Mouse (Mus musculus): ENCODE measurements around the gene Slc7a8.
A peak's percentile ranks its signal among the peaks of the same experiment; 100 is the strongest.

Slc7a8 gene

DNA sequence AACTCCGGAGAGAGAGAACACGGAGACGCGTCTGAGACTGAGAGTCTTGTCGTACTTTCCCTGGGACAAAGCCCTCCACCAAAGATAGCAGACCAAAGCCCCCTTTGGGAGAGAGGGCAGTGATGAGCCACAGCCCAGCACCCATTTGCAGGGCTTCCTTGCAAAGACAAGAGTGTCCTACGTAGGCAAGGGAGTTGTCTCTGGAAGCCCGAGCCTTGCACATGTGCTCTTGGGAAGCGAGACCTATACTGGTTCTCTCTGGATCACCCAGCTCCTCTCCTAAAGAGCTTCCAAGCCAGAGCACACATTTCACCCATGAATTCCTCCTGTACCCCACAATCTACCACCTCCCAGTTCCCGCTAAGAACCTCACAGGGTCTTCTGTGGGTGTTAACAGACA is 1.7 kb downstream of the Slc7a8 start:
- peak in 1 of 2 experiments; percentile 48 for DNase-seq

DNA sequence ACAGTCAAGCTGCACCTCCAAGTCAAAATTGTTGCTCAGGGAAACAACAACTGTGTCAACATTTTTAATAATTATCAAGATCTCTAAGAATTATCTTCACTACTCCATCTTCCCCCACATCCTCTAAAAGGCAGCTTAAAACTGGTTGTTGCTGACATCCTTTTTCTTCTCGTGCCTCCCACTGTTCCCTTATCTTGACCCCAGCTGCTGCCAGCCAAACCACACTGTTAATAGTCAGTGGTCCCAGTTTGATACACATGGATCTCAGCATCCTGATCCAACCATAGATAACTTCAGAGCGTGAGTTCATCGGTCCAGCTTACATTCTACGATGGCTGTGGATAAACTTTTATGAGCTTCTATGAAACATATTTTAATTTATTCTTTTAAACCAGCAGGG is 3.9 kb downstream of the Slc7a8 start:
- no peak for DNase-seq

DNA sequence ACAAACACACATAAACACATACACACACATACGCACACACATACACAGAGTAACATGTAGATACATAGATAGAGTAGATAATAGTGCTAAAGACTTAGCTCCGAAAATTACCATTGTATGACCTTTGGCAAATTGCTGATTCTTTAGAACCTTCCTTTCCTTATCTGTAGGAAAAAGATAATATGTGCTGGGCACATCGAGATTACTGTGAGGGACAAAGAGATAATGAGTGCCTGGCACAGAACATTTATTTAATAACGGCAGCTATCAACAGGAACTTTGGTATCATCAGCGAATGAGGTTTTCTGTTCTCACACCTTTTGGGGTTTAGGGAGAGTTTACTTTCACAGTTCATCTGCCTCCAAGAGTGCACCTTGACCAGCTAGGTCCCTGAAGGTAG is 5.0 kb downstream of the Slc7a8 start:
- DNase-seq, result no peak

DNA sequence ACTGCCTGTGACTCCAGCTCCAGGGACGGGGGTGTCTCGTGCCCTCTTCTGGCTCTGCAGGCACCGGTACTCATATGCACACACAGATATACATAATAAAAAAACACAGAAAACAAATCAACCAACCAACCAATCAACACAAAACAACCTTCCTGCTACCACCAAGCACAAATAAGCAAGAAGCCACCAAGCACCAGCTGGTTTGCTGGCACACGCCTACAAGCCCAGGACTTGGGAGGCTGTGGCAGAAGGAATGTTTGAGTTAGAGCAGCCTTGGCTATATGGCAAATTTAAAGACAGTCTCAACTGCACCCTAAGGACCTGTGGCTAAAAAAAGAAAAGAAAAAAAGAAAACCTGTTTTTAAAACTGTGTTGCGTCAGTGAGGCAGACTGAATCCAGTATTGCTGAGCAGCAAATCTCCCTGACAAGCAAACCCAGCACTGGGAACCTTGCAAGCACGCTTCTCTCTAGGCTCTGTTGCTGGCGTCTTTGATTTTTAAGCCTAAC is 6.2 kb downstream of the Slc7a8 start:
- peak; percentile 58 to 74 for DNase-seq

DNA sequence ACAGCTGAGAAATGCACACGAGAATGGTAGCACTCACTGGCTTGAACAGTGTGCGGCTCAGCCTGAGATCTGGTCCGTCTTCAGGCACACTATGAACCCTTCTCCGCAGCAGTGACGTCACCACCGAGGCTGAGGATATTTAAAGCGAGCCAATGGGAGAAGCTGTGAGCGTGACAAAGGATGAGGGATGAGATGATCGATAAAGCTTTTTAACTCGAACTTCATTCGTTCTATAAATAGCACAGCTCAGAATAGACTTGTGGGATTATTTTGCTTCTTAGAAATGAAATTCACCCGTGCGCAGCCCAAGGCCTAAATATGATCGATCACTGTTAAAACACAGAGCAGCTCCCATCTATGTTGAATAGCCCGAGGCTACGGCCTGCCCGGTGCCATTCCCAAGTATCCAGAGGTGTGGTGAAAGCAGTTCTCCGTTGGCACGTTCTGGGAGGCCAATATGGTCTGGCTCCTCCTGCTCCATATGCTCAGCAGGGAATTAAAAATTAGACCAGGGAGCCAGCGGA is 9.4 kb downstream of the Slc7a8 start:
- peak; percentile 60 to 65 for DNase-seq

DNA sequence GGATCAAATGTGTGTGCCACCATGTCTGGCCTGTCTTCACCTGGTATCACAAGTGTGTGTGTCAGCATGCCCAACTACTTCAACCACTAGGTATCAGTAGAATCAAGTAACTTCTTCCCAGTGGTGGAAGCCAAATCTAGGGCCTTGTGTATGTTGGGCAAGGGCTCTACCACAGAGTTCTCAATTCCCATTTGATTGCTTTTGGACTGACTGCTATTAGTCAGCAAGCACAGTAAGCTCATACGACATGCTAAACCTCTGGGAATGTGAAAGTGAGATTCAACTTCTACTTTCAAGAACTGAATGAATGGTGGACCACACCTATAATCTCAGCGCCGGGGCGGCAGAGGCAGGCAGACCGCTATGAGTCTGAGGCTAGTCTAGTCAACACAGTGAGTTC is 11.4 kb downstream of the Slc7a8 start:
- peak in 1 of 2 experiments; percentile 8 for DNase-seq

DNA sequence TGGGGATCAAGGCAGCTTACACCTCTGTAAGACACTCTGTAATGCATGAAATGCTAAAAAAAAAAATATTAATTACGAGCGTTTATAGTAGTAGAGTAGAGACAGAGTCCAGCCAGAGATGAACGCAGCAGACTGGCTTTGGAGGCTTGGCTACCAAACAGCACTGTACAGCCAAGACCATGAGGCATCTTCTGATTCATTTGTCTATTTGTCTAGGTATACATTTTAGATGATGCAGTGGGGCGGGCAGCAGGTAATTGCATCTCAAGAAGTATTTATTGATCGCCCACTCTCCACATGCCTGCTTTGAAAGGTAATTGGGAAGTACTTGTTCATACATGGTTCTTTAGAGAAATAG is 12.7 kb downstream of the Slc7a8 start:
- DNase-seq, result peak; percentile 52

DNA sequence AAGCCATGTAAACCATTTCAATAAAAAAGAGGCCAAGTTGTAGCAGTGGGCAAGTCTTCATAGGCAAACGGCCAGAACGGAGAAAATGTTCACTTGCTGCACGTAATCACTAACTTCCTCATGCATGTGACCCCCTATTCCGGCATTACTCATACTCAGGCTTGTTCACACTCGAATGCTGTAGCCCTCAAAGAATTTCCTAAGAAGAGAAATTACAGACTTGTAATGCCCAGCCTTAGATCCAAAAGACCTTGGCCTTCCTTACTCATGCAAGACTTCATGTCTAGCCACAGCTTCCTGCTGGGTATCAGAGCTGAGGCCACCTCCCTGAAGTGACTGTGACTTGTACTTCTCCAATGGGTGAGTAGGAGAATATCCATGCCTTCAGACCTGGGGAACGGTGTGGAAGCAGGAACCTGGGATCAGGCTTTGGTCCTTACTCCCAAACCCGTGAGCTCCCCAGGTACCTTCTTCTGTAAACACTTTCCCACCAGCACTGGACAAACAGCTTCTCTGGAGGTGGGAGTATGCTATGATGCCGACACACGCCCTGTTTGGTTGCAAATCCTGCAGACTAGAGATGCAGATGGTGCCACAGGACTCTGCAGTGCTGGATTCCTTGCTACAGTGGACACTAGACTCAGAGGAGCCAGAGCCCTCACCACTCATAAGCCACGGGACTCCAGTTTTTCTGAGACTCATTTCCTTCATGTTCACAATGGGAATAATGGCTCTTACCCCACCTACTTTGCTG is 13.3 kb downstream of the Slc7a8 start:
- peak; percentile 42 to 52 for DNase-seq

DNA sequence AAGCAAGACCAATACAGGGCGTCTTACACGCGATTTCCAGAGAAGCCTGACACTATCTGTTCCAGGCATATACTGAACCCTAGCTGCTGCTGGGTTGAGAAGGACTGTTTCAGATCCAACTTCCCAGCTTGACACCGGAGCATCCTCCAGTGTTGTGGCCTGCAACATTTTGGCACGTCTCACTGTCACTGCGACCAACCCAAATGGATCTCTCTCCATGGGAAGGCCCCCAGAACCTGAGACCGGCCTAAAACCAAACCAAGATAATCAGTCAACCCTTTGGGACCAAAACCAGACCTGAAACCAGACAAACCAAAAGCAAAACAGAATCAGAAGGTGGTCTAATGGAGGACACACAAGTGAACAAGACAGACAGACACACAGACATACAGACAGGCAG is 14.8 kb downstream of the Slc7a8 start:
- peak; percentile 50 to 63 for DNase-seq

DNA sequence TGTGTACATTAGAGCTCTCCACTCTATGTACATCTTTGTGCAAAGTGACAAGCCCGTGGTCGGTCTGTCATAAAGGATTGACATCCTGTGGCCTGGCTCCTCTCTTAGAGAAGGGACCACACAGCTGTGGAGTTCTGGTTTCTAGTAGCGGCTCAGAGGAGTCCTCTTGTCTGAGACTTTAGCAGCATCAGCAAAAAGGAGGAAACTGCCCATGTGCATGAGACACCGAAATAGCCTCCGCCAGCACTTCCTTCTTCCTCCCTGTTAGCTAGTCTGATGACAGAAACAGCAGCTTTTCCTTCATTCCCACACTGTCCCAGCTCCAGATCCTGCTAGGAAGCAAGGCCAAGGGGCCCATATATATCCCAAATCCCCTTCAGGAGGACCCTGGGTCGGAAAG is 25.4 kb downstream of the Slc7a8 start:
- no peak for DNase-seq

DNA sequence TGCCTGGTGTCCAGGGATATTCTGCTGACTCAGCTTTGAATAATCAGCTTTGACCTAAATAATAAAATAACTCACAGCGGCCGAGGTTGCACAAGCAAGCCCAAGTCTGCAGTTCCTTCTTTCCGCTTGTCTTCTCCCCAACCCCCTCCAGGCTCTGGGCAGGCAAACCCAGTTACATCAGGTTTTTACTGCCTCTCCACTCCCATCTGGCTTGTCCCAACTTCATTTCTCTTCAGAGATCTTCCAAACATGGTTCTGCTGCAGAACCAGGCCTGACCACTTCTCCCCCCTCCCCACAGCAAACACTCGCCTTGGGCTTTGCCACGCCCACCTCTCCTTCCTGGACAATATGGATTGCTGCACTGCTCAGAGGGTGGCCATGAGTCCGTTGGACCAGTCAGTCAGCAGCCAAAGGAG is 27.1 kb downstream of the Slc7a8 start:
- peak in 1 of 2 experiments; percentile 48 for DNase-seq

DNA sequence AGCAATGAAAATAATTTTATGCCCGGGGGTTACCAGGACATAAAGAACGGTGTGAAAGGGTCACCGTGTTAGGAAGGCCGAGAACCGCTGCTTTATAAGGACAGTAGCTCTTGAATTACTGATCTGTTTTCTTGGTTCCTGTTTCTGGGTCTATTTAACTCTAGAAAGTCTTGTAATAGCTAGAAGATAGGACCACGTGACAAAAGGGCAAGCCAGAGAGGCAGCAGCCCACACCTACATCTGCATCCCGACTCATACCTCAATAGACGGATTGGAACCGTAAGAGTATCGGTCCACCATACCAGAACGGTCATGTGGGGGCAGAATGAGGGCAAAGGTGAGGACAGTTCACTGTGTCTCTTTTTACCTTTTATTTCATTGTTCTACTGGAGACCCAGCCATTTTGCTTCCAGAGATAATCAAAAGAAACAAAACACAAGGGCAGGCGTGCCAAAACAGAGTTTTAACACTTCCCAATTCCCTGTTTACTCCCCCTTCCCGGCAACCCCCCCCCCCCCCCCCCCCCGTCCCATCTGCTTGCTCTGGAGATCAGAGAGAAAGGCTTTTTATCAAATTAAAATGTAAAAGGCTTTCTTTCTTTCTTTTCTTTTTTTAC is 27.7 kb downstream of the Slc7a8 start:
- no peak for DNase-seq

DNA sequence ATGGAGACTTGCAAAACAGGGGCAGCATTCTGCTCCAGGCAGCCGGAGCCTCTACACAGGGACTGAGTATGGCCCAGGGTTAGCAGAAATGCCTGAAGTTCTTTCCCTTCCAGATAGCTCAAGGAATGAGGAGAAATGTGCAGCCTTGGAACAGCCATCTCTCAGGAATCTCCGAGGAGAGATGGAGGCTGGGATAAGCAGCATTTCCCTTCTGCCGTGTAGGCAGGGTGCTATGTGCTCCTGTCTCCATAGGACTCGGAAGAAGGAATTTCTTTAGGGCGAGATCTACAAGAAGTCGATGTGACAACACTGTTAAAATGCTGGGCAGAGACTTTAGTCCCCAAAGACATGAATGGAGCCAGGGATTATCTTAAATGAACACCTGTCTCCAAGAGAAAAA is 28.8 kb downstream of the Slc7a8 start:
- DNase-seq, result no peak

DNA sequence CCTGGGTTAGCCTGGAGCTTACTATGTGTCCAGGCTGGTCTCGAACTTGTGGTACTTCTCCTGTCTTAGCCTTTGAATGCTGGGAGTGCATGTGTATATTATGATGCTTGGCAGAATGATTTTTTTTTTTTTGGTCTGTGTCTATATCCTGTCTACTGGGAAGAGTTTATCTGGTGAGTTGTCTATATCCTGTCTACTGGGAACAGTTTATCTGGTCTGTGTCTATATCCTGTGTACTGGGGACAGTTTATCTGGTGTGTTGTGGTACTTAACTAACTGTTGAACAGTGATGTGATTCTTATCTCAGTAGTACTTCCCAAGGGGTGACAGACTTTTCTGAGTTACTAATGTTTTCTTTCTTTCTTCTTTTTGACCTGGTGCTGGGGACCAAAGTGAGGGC is 30.0 kb downstream of the Slc7a8 start:
- DNase-seq, result no peak

DNA sequence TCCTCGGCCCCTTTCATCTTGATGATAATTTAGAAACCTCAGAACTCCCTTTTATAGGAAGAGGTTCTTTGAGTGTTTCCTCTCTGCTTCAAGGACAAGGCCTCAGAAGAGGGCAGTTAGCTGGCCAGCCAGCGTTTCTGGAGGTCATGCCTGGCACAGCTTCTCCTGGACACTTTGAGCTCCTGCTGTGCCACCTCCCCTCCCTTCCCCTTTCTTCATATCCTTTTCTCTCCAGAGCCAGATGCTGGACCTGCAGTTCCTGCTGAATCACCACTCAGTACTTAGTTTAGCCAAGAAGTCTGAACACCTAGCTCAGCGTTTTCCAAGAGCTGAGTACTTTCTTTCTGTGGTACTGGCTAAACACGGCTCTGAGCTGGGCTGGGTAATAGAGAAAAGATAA is 32.5 kb downstream of the Slc7a8 start:
- no peak for DNase-seq

DNA sequence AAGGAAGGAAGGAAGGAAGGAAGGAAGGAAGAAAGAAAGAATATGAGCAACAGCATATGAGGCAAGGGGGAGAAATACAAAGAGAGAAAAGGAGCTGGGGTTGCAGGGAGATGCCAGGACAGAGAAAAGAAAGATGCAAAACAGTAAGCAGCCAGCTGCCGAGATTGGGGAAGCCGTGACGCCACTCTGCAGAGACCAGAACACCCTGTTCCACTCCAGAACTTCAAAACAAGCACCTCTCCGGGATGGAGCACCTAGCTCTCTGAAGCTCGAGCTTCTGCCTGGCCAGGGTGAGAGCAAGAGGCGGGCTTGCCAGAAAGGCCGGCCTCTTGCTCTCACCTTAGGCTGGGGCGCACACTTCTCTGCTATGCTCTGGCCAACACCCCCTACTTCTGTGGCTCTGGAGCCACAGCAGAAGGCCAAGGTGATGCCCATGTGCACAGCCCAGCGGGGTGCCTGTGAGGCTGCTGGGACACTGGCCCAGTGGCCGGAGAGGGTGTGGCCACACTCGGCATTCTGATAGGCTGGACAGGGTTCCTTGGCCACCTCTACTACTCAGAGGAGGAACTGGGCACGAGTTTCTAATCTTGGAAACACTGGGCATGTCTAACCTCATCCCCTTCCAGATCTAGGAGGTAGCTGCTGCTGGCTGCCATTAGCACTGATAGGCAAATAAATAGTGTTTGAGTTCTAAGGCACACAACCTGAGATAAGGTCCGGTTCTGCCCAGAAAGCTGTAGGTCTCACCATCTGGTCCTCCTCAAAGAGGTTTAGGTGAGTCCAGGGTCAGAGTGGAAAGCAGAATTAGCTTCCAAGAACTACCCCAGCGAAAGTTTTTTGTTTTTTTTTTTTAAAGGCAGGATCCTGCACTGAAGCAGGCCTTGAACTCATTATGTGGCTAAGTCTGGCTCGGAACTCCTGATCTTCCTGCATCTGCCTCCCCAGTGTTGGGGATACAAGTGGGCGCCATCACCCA is 33.5 kb downstream of the Slc7a8 start:
- DNase-seq, result peak; percentile 94 to 96

DNA sequence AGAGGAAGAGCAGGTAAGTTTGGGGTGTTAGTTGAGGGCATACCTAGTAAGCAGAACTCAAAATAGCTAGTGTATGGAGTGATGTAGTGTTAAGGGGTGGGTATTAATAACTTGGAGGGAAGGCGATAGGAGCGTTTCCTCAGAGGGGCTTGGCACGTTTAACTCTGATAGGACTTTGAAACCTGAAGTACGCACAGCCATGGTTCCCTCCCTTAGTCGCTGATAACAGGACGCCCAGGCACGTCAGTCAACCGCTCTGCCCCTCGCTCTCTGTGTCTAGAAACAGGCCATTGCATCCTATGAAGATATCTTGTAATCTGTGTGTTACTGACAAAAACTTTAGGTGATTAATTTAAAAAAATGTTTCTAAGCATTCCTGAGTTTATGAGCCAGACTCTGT is 35.7 kb downstream of the Slc7a8 start:
- no peak for DNase-seq

DNA sequence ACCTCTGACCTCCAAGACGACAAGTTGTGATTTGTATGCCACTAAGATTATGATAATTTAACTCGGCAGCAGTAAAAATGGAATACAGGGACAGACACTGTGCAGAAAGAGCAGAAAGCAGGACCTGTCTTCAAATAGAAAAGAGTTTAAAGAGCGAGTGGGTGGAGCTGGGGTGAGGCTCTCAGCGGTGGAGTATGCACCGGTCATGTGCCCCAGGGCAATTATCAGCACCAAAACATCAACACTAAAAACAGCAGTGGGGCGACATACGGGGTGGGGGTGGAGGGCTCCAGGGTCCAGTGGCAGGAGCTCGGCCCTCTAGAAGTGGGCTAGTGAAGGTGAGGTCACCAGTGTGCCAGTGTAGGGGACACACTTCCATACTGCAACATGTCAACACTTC is 37.3 kb downstream of the Slc7a8 start:
- no peak for DNase-seq

DNA sequence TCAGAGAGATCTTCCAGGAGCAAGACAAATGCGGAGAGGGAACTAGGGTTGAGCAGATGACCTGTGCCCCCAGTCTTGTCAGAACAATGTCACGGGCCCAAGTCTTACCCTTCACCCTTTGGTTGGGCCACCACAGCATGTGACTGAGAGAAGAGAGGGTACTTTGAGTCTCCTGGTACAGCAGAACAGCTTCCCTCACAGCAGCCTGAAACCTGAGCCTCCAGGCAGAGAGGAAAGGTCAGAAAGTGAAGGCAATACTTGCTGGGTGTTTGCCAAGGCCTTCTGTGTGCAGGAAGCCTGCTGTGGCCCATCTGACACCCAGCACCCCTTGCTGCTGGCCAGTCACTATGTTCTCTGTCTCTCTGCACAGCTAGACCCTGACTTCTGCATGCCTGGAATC is 39.4 kb downstream of the Slc7a8 start:
- DNase-seq, result no peak

DNA sequence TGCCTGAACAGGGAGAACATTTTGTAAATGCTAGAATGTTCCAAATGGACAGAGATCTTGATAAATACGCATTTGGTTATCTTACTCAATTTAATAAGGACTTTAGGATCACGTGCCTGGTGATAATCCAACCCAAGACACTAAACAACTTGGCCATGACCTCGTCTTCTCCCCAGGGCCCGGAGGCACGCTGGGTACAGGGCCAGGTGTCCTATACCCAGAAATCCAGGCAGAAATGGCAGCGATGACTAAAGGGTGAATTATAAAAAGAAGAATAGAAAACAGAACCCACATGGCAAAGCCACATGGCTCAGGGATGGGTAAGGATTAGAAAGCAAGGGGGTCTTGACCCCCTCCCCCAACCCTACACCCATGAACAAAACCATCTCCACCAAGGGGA is 40.0 kb downstream of the Slc7a8 start:
- DNase-seq, result no peak

DNA sequence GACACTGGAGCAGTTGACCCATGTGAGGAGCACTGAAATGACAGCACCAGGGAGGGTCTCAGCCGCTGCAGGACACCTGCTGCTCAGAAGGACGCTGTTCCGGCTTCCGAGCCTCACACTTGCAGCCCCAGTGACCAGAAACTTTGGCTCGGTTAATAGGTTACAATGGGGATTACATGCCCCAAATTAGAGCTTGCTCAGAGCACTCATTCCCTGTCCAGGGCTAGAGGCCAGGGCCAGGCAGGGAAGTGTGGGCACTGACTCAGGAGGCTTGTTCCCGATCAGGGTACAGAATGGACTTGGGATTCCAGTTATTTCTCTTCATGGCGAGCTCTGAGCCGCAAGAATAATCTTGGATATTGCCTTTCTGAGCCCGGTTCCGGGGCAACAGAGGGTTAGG is 44.1 kb downstream of the Slc7a8 start:
- peak; percentile 57 to 66 for DNase-seq

DNA sequence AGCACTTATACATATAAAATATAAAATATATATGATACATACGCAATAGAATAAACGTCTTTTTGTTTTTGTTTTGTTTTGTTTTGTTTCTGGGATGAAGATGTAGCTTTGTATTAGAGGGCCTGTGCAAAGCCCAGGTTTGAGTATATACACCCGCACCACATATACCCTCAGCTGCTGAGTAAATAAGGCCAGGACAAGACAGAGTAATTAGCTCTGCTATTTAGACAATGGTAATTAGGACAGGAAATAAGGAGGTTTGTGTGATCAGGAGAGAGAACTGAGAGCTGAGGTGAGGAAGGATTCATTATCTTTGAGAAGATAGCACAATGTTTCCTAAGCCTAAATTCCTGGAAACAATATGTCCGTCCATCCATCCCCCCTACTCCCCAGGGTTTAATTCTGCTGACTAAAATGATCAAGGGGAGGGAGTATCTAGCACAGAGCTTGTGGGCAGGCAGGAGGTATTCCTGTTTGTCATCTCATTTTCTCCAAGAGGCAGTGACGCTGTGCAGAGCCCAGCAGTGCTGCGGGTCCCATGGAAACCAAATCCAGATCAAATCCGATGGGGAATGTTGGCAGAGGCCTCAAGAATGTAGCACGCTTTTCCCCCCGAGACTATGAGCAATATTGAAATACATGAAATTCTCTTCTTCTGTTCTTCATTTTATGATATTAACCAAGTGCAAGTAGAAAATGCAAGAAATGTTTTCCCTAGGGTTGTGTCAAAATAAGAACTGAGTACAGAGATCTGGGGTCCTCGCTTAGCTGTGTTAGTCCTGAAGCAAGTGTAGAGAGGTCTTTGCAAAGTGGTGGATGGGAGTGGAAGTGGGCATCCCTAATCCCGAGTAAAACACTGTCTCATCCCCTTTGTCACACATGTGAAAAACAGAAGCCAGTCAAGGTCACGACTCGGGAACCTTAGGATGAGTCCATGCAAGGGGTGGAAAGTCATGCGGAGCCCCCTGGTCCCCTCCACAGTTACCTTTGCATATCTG is 44.9 kb downstream of the Slc7a8 start:
- no peak for DNase-seq

All from cerebellum, postnatal 25 days (tissue).